9 mouse cellular contexts compared by ENCODE assay signal in genomic region chr1:191894386-191894785, GRCm38 (mm10). TPM values are rescaled to one million over a fixed set of nuclear protein-coding genes. Genes with fewer than 3 reads are reported as not detected.
A peak's percentile ranks its signal among the peaks of the same experiment; 100 is the strongest.
DNase-seq lines count a peak whose midpoint lies in the region; ATAC-seq and TF ChIP-seq lines count a peak whose summit lies in the region.
"Had no signal": no experiment of that assay in that cellular context is flagged by ENCODE, and none has a peak within 500 bp of the region (broad histone marks: within the 10 kb centered on the region; RNA-seq: fewer than 3 reads in every experiment).

No protein-coding gene starts in this region.

- peak overlapping the region; percentile 33; the same call in 1 of the 2 replicates for H3K9ac ChIP-seq in MEL (ENCODE audit: control insufficient read depth, low read depth, low read length, poor library complexity, severe bottlenecking)
- no peak overlapping the region for H3K9ac ChIP-seq in heart, postnatal 0 days (replicated peaks; ENCODE audit: low read depth, low read length)
- H3K9ac ChIP-seq: midbrain, embryonic 12.5 days had no signal

- H3K9me3 ChIP-seq in MEL (replicated peaks; ENCODE audit: insufficient read depth, low read length): no peaks in the 10 kb centered on the region
- no peaks in the 10 kb centered on the region for H3K9me3 ChIP-seq in heart, postnatal 0 days (replicated peaks; ENCODE audit: control insufficient read depth, low read length)
- H3K9me3 ChIP-seq: midbrain, embryonic 12.5 days had no signal

- H3K4me3 ChIP-seq in MEL (ENCODE audit: control insufficient read depth in 1 of 2, insufficient read depth in 1 of 2, low read depth in 2 of 2, low read length in 2 of 2): peak overlapping the region; percentile 31 to 51
- no peak overlapping the region for H3K4me3 ChIP-seq in heart, postnatal 0 days (ENCODE audit: low read depth, low read length)
- H3K4me3 ChIP-seq: midbrain, embryonic 12.5 days had no signal

- TF ChIP-seq EP300 in MEL (IDR thresholded peaks at IDR 0.05; ENCODE audit: low read depth in 1 of 2, low read length in 2 of 2): no peak
- TF ChIP-seq EP300 in heart, postnatal 0 days (IDR thresholded peaks at IDR 0.05; ENCODE audit: low read depth): no peak

- ATAC-seq in heart, postnatal 0 days (ENCODE audit: insufficient read depth, low read depth): peak; percentile 47; the same call in 1 of the 2 replicates

- H3K27ac ChIP-seq in MEL (ENCODE audit: control insufficient read depth, low read depth, low read length): no peak overlapping the region
- H3K27ac ChIP-seq in heart, postnatal 0 days (ENCODE audit: low read depth): no peak overlapping the region
- H3K27ac ChIP-seq: midbrain, embryonic 12.5 days had no signal

- no peak for TF ChIP-seq POLR2A in MEL (IDR thresholded peaks at IDR 0.05; ENCODE audit: control insufficient read depth in 1 of 2, insufficient read depth in 1 of 2, low read depth in 1 of 2, low read length in 2 of 2, poor library complexity in 1 of 2)

- intact Hi-C loops in left cerebral cortex, postnatal 36 days (cut with DNase I): loop anchor here (5.0 kb wide), 1 partner anchor 57 kb away; no protein-coding TSS in a partner anchor

- WGBS in heart, postnatal 0 days: 61% methylated on average over 17 of the region's 17 CpGs

- peak overlapping the region; percentile 35 for H3K4me2 ChIP-seq in heart, postnatal 0 days (ENCODE audit: low read depth, low read length)
- H3K4me2 ChIP-seq: midbrain, embryonic 12.5 days had no signal

- no peak for TF ChIP-seq RAD21 in MEL (IDR thresholded peaks at IDR 0.05; ENCODE audit: low read depth, low read length)

- no peaks in the 10 kb centered on the region for H3K79me2 ChIP-seq in MEL (ENCODE audit: control insufficient read depth, insufficient read depth, low read length, poor library complexity)

- H3K4me1 ChIP-seq in MEL (ENCODE audit: control insufficient read depth in 1 of 2, insufficient read depth in 2 of 2, low read length in 2 of 2): peaks cover 0 to 7% of the 10 kb centered on the region in 2 experiments; a peak in 1 of 4 replicates
- 0 out of 2 replicates have a peak, but pooled peaks cover 6% of the 10 kb centered on the region for H3K4me1 ChIP-seq in heart, postnatal 0 days (ENCODE audit: control insufficient read depth, insufficient read depth)
- H3K4me1 ChIP-seq: midbrain, embryonic 12.5 days had no signal

- no peaks in the 10 kb centered on the region for H3K27me3 ChIP-seq in MEL (ENCODE audit: control insufficient read depth in 1 of 2, insufficient read depth in 2 of 2, low read length in 2 of 2)
- H3K27me3 ChIP-seq in heart, postnatal 0 days (ENCODE audit: control insufficient read depth, insufficient read depth, low read length): no peaks in the 10 kb centered on the region
- H3K27me3 ChIP-seq: midbrain, embryonic 12.5 days had no signal

- no peak for TF ChIP-seq CTCF in MEL (IDR thresholded peaks at IDR 0.05 in 2 of 3, conservative IDR thresholded peaks at IDR 0.05 in 1 of 3; ENCODE audit: control insufficient read depth in 1 of 3, insufficient read depth in 1 of 3, low read depth in 2 of 3, low read length in 3 of 3, poor library complexity in 1 of 3, severe bottlenecking in 1 of 3)
- no peak for TF ChIP-seq CTCF in heart, postnatal 0 days (IDR thresholded peaks at IDR 0.05; ENCODE audit: low read depth)

- no peaks in the 10 kb centered on the region for H3K36me3 ChIP-seq in MEL (ENCODE audit: control insufficient read depth in 1 of 2, insufficient read depth in 2 of 2, low read length in 2 of 2)
- no peaks in the 10 kb centered on the region for H3K36me3 ChIP-seq in heart, postnatal 0 days (replicated peaks; ENCODE audit: control insufficient read depth, insufficient read depth, low read length)
- H3K36me3 ChIP-seq: midbrain, embryonic 12.5 days had no signal

- peak; percentile 36 to 76 for DNase-seq in adrenal gland, adult (ENCODE audit: inconsistent age in 2 of 2, low spot score in 1 of 2)
- DNase-seq in adrenal gland, adult 8-10 months: no peak
- peak; percentile 49 for DNase-seq in MEL (ENCODE audit: low read depth, low spot score)
- DNase-seq in heart, postnatal 0 days (ENCODE audit: low spot score): no peak
- peak; percentile 84 for DNase-seq in left cerebral cortex, postnatal 36 days (ENCODE audit: low spot score in 2 of 2)
- peak; percentile 80 to 88 for DNase-seq in right cerebral cortex, postnatal 36 days (ENCODE audit: low spot score in 2 of 2)
- DNase-seq in embryo, embryonic 11 days: no peak
- no peak for DNase-seq in embryo, embryonic 10 days (ENCODE audit: low spot score)

TF ChIP-seq in MEL, 35 proteins besides CTCF, POLR2A, EP300 and RAD21:
- TF ChIP-seq UBTF (IDR thresholded peaks at IDR 0.05; ENCODE audit: borderline replicate concordance, insufficient read depth, low read depth, low read length): no peak
- no peak for TF ChIP-seq TBP (IDR thresholded peaks at IDR 0.05; ENCODE audit: low read depth, low read length)
- TF ChIP-seq ZNF384 (IDR thresholded peaks at IDR 0.05; ENCODE audit: low read depth, low read length): no peak
- no peak for TF ChIP-seq JUND (IDR thresholded peaks at IDR 0.05; ENCODE audit: low read depth, low read length)
- TF ChIP-seq CHD1 (IDR thresholded peaks at IDR 0.05; ENCODE audit: low read depth, low read length): no peak

RNA-seq across cellular contexts. Expression of gene Slc30a1, which starts 12.2 kb away (rescaled TPM):
- total RNA-seq in adrenal gland, adult 8-10 months (2022): 10 to 100 TPM; 20.4 to 26.5 (median 21.1) TPM
- 10.2 and 10.7 TPM in 2 replicates for total RNA-seq in MEL (2012; rRNA removed)
- 10 to 100 TPM in 1 of 2 experiments, not detected in 1; 10.4 TPM for polyA plus RNA-seq in MEL (2012; ENCODE audit: insufficient read depth in 1 of 2, insufficient read length in 2 of 2, low read depth in 1 of 2, low replicate concordance in 2 of 2, missing spikeins in 1 of 2)
- total RNA-seq in heart, postnatal 0 days (2014; rRNA removed; ENCODE audit: low replicate concordance): 18.2 and 20.0 TPM in 2 replicates
- 2.6 and 3.6 TPM in 2 replicates for polyA plus RNA-seq in heart, postnatal 0 days (2015; fragmentation: Nextera tagmentation; extraction: Ambion mirVana)
- total RNA-seq in left cerebral cortex, postnatal 36 days (2021): 10 to 100 TPM; 34.3 to 40.5 TPM

Comparison
In these comparisons a context has a peak if more than half of its experiments do, and no peak if none do; other contexts are left out.
1. DNase-seq: peak in adrenal gland, adult (2 of 2), MEL (single experiment), left cerebral cortex, postnatal 36 days (2 of 2) and right cerebral cortex, postnatal 36 days (2 of 2); none in adrenal gland, adult 8-10 months (single experiment), heart, postnatal 0 days (single experiment), embryo, embryonic 11 days (single experiment) and embryo, embryonic 10 days (single experiment).